12 mouse cellular contexts compared by ENCODE assay signal in the genomic region with DNA sequence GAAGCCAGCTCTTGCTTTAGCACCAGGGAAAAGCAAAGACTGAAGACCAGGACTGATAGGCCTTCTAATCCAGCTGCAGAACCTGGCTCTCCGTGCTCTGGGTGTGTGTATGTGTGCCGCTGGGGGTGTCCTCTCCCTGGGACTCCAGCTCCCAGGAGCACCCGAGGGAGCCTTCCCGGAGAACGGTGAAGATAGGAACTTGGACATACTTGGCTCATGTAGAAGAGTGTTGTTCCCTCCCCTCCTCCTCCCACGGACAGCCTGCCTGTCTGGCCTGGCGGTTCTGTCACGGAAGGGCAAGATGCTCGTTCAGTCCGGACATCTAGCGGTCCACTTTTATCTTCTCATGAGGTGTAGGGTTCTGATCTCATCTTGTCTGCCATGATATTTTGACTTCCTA.
DNase-seq lines count a peak whose midpoint lies in the region; ATAC-seq and TF ChIP-seq lines count a peak whose summit lies in the region.
"Had no signal": no experiment of that assay in that cellular context is flagged by ENCODE, and none has a peak within 500 bp of the region (broad histone marks: within the 10 kb centered on the region; RNA-seq: fewer than 3 reads in every experiment).

No protein-coding gene starts in this region.

- H3K4me1 ChIP-seq in hindbrain, embryonic 10.5 days (replicated peaks) = peaks cover 51% of the 10 kb centered on the region
- peaks cover 12% of the 10 kb centered on the region for H3K4me1 ChIP-seq in hindbrain, embryonic 12.5 days
- peaks cover 6% of the 10 kb centered on the region; the same call in 1 of the 2 replicates for H3K4me1 ChIP-seq in lung, embryonic 15.5 days
- H3K4me1 ChIP-seq in heart, embryonic 16.5 days (ENCODE audit: control insufficient read depth, insufficient read depth, low read length) = peaks cover 5% of the 10 kb centered on the region; the same call in 1 of the 2 replicates
- H3K4me1 ChIP-seq: liver, embryonic 12.5 days had no signal

- H3K4me2 ChIP-seq in hindbrain, embryonic 12.5 days (replicated peaks) = no peak overlapping the region
- no peak overlapping the region for H3K4me2 ChIP-seq in lung, embryonic 15.5 days
- H3K4me2 ChIP-seq in heart, embryonic 16.5 days (ENCODE audit: low read depth, low read length) = peak overlapping the region; percentile 69; the same call in 1 of the 2 replicates
- no peak overlapping the region for H3K4me2 ChIP-seq in myocyte (ENCODE audit: low read depth)

- ATAC-seq in hindbrain, embryonic 12.5 days (ENCODE audit: low FRiP score) = no peak
- ATAC-seq in lung, embryonic 15.5 days (ENCODE audit: borderline replicate concordance, extremely low read depth, low FRiP score, low TSS enrichment) = peak; percentile 12; the same call in 1 of the 2 replicates
- no peak for ATAC-seq in heart, embryonic 16.5 days (replicated peaks; ENCODE audit: extremely low read depth, insufficient read depth, low FRiP score)
- ATAC-seq: liver, embryonic 12.5 days had no signal

- no peaks in the 10 kb centered on the region for H3K9me3 ChIP-seq in hindbrain, embryonic 10.5 days
- H3K9me3 ChIP-seq in hindbrain, embryonic 12.5 days (replicated peaks) = no peaks in the 10 kb centered on the region
- H3K9me3 ChIP-seq in lung, embryonic 15.5 days = no peaks in the 10 kb centered on the region
- H3K9me3 ChIP-seq in heart, embryonic 16.5 days (replicated peaks; ENCODE audit: control insufficient read depth, low read length) = no peaks in the 10 kb centered on the region
- H3K9me3 ChIP-seq: liver, embryonic 12.5 days had no signal

- no peak overlapping the region for H3ac ChIP-seq in myocyte (ENCODE audit: control insufficient read depth, insufficient read length)

- H3K27ac ChIP-seq in hindbrain, embryonic 10.5 days = peak overlapping the region; percentile 53; the same call in 1 of the 2 replicates
- H3K27ac ChIP-seq in hindbrain, embryonic 12.5 days = no peak overlapping the region
- no peak overlapping the region for H3K27ac ChIP-seq in lung, embryonic 15.5 days
- H3K27ac ChIP-seq in heart, embryonic 16.5 days (ENCODE audit: low read length) = no peak overlapping the region
- H3K27ac ChIP-seq: liver, embryonic 12.5 days had no signal

- DNase-seq in hindbrain, embryonic 10.5 days (ENCODE audit: low spot score) = no peak
- DNase-seq in lung, postnatal 14 days = no peak
- no peak for DNase-seq in embryo, embryonic 10.5 days (ENCODE audit: low spot score)
- DNase-seq in spleen, postnatal 4 days (ENCODE audit: low spot score in 2 of 2) = no peak
- DNase-seq: adrenal gland, postnatal 14 days; gastrocnemius, postnatal 36 days had no signal

- H3K27me3 ChIP-seq in hindbrain, embryonic 10.5 days (ENCODE audit: insufficient read depth, poor library complexity, severe bottlenecking) = peaks cover 12% of the 10 kb centered on the region
- H3K27me3 ChIP-seq in hindbrain, embryonic 12.5 days = peaks cover 11% of the 10 kb centered on the region
- H3K27me3 ChIP-seq in lung, embryonic 15.5 days = peaks cover 8% of the 10 kb centered on the region
- H3K27me3 ChIP-seq in heart, embryonic 16.5 days (ENCODE audit: control insufficient read depth, insufficient read depth, low read length) = no peaks in the 10 kb centered on the region
- H3K27me3 ChIP-seq in myocyte (ENCODE audit: control insufficient read depth, insufficient read depth, insufficient read length) = no peaks in the 10 kb centered on the region
- H3K27me3 ChIP-seq: CH12.LX; liver, embryonic 12.5 days had no signal

- no peaks in the 10 kb centered on the region for H3K79me2 ChIP-seq in myocyte (ENCODE audit: control insufficient read depth, insufficient read depth)

- 84% methylated on average over 11 of the region's 11 CpGs for WGBS in hindbrain, embryonic 10.5 days
- 82% methylated on average over 11 of the region's 11 CpGs for WGBS in hindbrain, embryonic 12.5 days
- 68% methylated on average over 11 of the region's 11 CpGs for WGBS in lung, embryonic 15.5 days
- 66% methylated on average over 11 of the region's 11 CpGs for WGBS in heart, embryonic 16.5 days

- no peaks in the 10 kb centered on the region for H3K36me3 ChIP-seq in hindbrain, embryonic 10.5 days
- no peaks in the 10 kb centered on the region for H3K36me3 ChIP-seq in hindbrain, embryonic 12.5 days
- H3K36me3 ChIP-seq in lung, embryonic 15.5 days = no peaks in the 10 kb centered on the region
- no peaks in the 10 kb centered on the region for H3K36me3 ChIP-seq in heart, embryonic 16.5 days (ENCODE audit: control insufficient read depth, insufficient read depth)
- no peaks in the 10 kb centered on the region for H3K36me3 ChIP-seq in myocyte (ENCODE audit: control insufficient read depth, insufficient read depth)
- H3K36me3 ChIP-seq: liver, embryonic 12.5 days had no signal

- no peak overlapping the region for H3K4me3 ChIP-seq in hindbrain, embryonic 10.5 days
- no peak overlapping the region for H3K4me3 ChIP-seq in hindbrain, embryonic 12.5 days
- H3K4me3 ChIP-seq in lung, embryonic 15.5 days = no peak overlapping the region
- H3K4me3 ChIP-seq in heart, embryonic 16.5 days (ENCODE audit: low read length) = no peak overlapping the region
- H3K4me3 ChIP-seq in myocyte = peak overlapping the region; percentile 11

- no peak overlapping the region for H3K9ac ChIP-seq in hindbrain, embryonic 12.5 days
- no peak overlapping the region for H3K9ac ChIP-seq in lung, embryonic 15.5 days
- no peak overlapping the region for H3K9ac ChIP-seq in heart, embryonic 16.5 days (ENCODE audit: low read length)
- H3K9ac ChIP-seq: liver, embryonic 12.5 days had no signal

- TF ChIP-seq POLR2A in myocyte (IDR thresholded peaks at IDR 0.05; ENCODE audit: insufficient read length, low read depth) = no peak

TF ChIP-seq in myocyte, 11 proteins besides CTCF, POLR2A, EP300 and RAD21:
- no peak for TF ChIP-seq REST (IDR thresholded peaks at IDR 0.05; ENCODE audit: insufficient read depth, insufficient read length)
- no peak for TF ChIP-seq TCF3 (IDR thresholded peaks at IDR 0.05; ENCODE audit: insufficient read length, low read depth)
- no peak for TF ChIP-seq MYOG (IDR thresholded peaks at IDR 0.05; ENCODE audit: control insufficient read depth in 1 of 3, insufficient read depth in 1 of 3, insufficient read length in 2 of 3, low read depth in 2 of 3)
- no peak for TF ChIP-seq E2F4 (IDR thresholded peaks at IDR 0.05; ENCODE audit: insufficient read depth)
- TF ChIP-seq TCF12 (IDR thresholded peaks at IDR 0.05; ENCODE audit: insufficient read depth, poor library complexity, severe bottlenecking) = no peak
- TF ChIP-seq MAX (IDR thresholded peaks at IDR 0.05; ENCODE audit: low read depth) = no peak
- no peak for TF ChIP-seq SRF (IDR thresholded peaks at IDR 0.05; ENCODE audit: control insufficient read depth, insufficient read length, low read depth)
- TF ChIP-seq POLR2AphosphoS2 (IDR thresholded peaks at IDR 0.05; ENCODE audit: insufficient read length, low read depth) = no peak
- no peak for TF ChIP-seq CEBPB (IDR thresholded peaks at IDR 0.05; ENCODE audit: insufficient read depth, poor library complexity, severe bottlenecking)
TF ChIP-seq in myocyte: peak in this region for 0.
